Mouse (Mus musculus) forebrain, embryonic 13.5 days (tissue): ENCODE results near the gene Hoxd13. TPM values are rescaled to one million over a fixed set of nuclear protein-coding genes. Genes with fewer than 3 reads are reported as not detected.

Experiments used
- ATAC-seq: fragments of 200-750 bp; cut with Nextera tagmentation; 2 replicates; pipeline ENCODE4 v1.8.0; 2017
- H3K27ac ChIP-seq: fragments of 300-500 bp; sonication (generic); 2 replicates; pipeline ENCODE4 v1.5.1; 2015; ENCODE audit warnings: inconsistent platforms, mild to moderate bottlenecking, moderate library complexity
- H3K27me3 ChIP-seq: fragments of 300-500 bp; sonication (generic); 2 replicates; pipeline ENCODE4 v1.6.1; 2015; ENCODE audit warnings: mild to moderate bottlenecking, inconsistent platforms
- H3K36me3 ChIP-seq: fragments of 300-500 bp; sonication (generic); 2 replicates; pipeline ENCODE4 v1.6.1; 2015; ENCODE audit warnings: mild to moderate bottlenecking, inconsistent platforms; ENCODE audit not compliant: poor library complexity, severe bottlenecking
- H3K4me1 ChIP-seq: fragments of 300-500 bp; sonication (generic); 2 replicates; pipeline ENCODE4 v1.6.1; 2015; ENCODE audit warnings: inconsistent platforms
- H3K4me2 ChIP-seq: fragments of 300-500 bp; sonication (generic); 2 replicates; pipeline ENCODE4 v1.6.1; 2015; ENCODE audit warnings: inconsistent platforms, mild to moderate bottlenecking, moderate library complexity
- H3K4me3 ChIP-seq: fragments of 300-500 bp; sonication (generic); 2 replicates; pipeline ENCODE4 v1.5.1; 2015; ENCODE audit warnings: mild to moderate bottlenecking, inconsistent platforms
- H3K9ac ChIP-seq: fragments of 300-500 bp; sonication (generic); 2 replicates; pipeline ENCODE4 v1.6.1; 2015; ENCODE audit warnings: mild to moderate bottlenecking, inconsistent platforms
- H3K9me3 ChIP-seq: fragments of 300-500 bp; sonication (generic); replicated peaks from 2 replicates; pipeline ENCODE4 v1.6.1; 2016; ENCODE audit warnings: inconsistent platforms
- WGBS: fragments of 180-500 bp; shearing (Covaris S2); methylation state at CpG from one replicate; pipeline ENCODE4 v1.1.7; 2015; 5-methylcytosine and 5-hydroxymethylcytosine counted together
- polyA plus RNA-seq: library from polyadenylated mRNA; unstranded; fragments of >200 nt; fragmentation: Nextera tagmentation; extraction: Ambion mirVana; gene quantifications from 2 replicates; pipeline ENCODE4 v1.2.1, GENCODE M21; 2015

The Hoxd13 gene
- polyA plus RNA-seq: not detected in 2 replicates

GRCm38 (mm10) chr2:74667842-74668357 is at the start of gene Hoxd13:
Gene Hoxd13 (plus strand): TSS chr2:74668310.
- WGBS: under 1% methylated on average over 24 of the region's 51 CpGs
- Histone ChIP-seq H3K27me3 (peaks cover 97% of the 10 kb centered on the region), H3K36me3 (no peaks in the 10 kb centered on the region), H3K27ac (no peak within 1 kb of the TSS), H3K9me3 (no peaks in the 10 kb centered on the region), H3K9ac (peak within 1 kb of the TSS; percentile 34; the same call in 1 of the 2 replicates), H3K4me3 (peak within 1 kb of the TSS; percentile 39), H3K4me1 (peaks cover 13% of the 10 kb centered on the region), H3K4me2 (peak within 1 kb of the TSS; percentile 62)
- peak; percentile 51; the same call in 1 of the 2 replicates for ATAC-seq

GRCm38 (mm10) chr2:74619676-74620246 is 48.3 kb upstream of the Hoxd13 start:
- 79% methylated on average over 3 of the region's 3 CpGs for WGBS
- H3K9me3 ChIP-seq: no peaks in the 10 kb centered on the region
- no peaks in the 10 kb centered on the region for H3K4me1 ChIP-seq
- H3K9ac ChIP-seq: no peak overlapping the region
- 0 out of 2 replicates have a peak, but pooled peaks cover 4% of the 10 kb centered on the region for H3K27me3 ChIP-seq
- H3K36me3 ChIP-seq: no peaks in the 10 kb centered on the region
- no peak overlapping the region for H3K27ac ChIP-seq
- ATAC-seq: no peak
- no peak overlapping the region for H3K4me3 ChIP-seq
- no peak overlapping the region for H3K4me2 ChIP-seq

- Histone ChIP-seq H3K9me3 (no peaks in the 10 kb centered on the region), H3K4me1 (no peaks in the 10 kb centered on the region), H3K36me3 (no peaks in the 10 kb centered on the region), H3K9ac (no peak overlapping the region), H3K27me3 (0 out of 2 replicates have a peak, but pooled peaks cover 4% of the 10 kb centered on the region), H3K4me2 (no peak overlapping the region), H3K27ac (no peak overlapping the region), H3K4me3 (no peak overlapping the region)
- no peak for ATAC-seq
- 91% methylated on average over 10 of the region's 10 CpGs for WGBS
These were observed 47.7 kb upstream of the Hoxd13 start for GRCm38 (mm10) chr2:74620368-74620767.

GRCm38 (mm10) chr2:74635412-74635811 is 32.7 kb upstream of the Hoxd13 start:
- H3K36me3 ChIP-seq: no peaks in the 10 kb centered on the region
- H3K27ac ChIP-seq: no peak overlapping the region
- H3K9me3 ChIP-seq: peaks cover 4% of the 10 kb centered on the region; the same call in 1 of the 2 replicates
- 70% methylated on average over 4 of the region's 4 CpGs for WGBS
- no peak overlapping the region for H3K4me3 ChIP-seq
- no peak for ATAC-seq
- H3K9ac ChIP-seq: no peak overlapping the region
- H3K4me2 ChIP-seq: no peak overlapping the region
- H3K27me3 ChIP-seq: 0 out of 2 replicates have a peak, but pooled peaks cover 9% of the 10 kb centered on the region
- no peaks in the 10 kb centered on the region for H3K4me1 ChIP-seq

GRCm38 (mm10) chr2:74642431-74642830 is 25.7 kb upstream of the Hoxd13 start:
- Histone ChIP-seq H3K4me1 (no peaks in the 10 kb centered on the region), H3K27ac (no peak overlapping the region), H3K4me3 (no peak overlapping the region), H3K9ac (no peak overlapping the region), H3K9me3 (no peaks in the 10 kb centered on the region), H3K27me3 (peaks cover 62% of the 10 kb centered on the region), H3K36me3 (no peaks in the 10 kb centered on the region), H3K4me2 (no peak overlapping the region)
- ATAC-seq: no peak
- 76% methylated on average over 5 of the region's 5 CpGs for WGBS

GRCm38 (mm10) chr2:74645631-74646030 is 22.5 kb upstream of the Hoxd13 start:
- no peaks in the 10 kb centered on the region for H3K36me3 ChIP-seq
- ATAC-seq: no peak
- 88% methylated on average over 3 of the region's 3 CpGs for WGBS
- no peak overlapping the region for H3K4me3 ChIP-seq
- no peak overlapping the region for H3K4me2 ChIP-seq
- no peaks in the 10 kb centered on the region for H3K9me3 ChIP-seq
- H3K27ac ChIP-seq: no peak overlapping the region
- peaks cover 83% of the 10 kb centered on the region for H3K27me3 ChIP-seq
- no peaks in the 10 kb centered on the region for H3K4me1 ChIP-seq
- no peak overlapping the region for H3K9ac ChIP-seq

- ATAC-seq: no peak
- Histone ChIP-seq H3K9ac (no peak overlapping the region), H3K4me3 (no peak overlapping the region), H3K36me3 (no peaks in the 10 kb centered on the region), H3K27me3 (peaks cover 94% of the 10 kb centered on the region), H3K9me3 (no peaks in the 10 kb centered on the region), H3K27ac (no peak overlapping the region), H3K4me2 (no peak overlapping the region), H3K4me1 (no peaks in the 10 kb centered on the region)
- WGBS: 15% methylated on average over 7 of the region's 7 CpGs
These were observed 20.8 kb upstream of the Hoxd13 start for GRCm38 (mm10) chr2:74647082-74647864.

GRCm38 (mm10) chr2:74652996-74653340 is 15.1 kb upstream of the Hoxd13 start:
- ATAC-seq: no peak
- WGBS: 39% methylated on average over 2 of the region's 2 CpGs

GRCm38 (mm10) chr2:74653781-74654535 is 14.2 kb upstream of the Hoxd13 start:
- peaks cover 88% of the 10 kb centered on the region for H3K27me3 ChIP-seq
- no peak overlapping the region for H3K27ac ChIP-seq
- H3K9ac ChIP-seq: no peak overlapping the region
- no peak for ATAC-seq
- H3K4me2 ChIP-seq: no peak overlapping the region
- no peaks in the 10 kb centered on the region for H3K36me3 ChIP-seq
- peaks cover 13% of the 10 kb centered on the region for H3K4me1 ChIP-seq
- no peaks in the 10 kb centered on the region for H3K9me3 ChIP-seq
- no peak overlapping the region for H3K4me3 ChIP-seq
- 10% methylated on average over 17 of the region's 17 CpGs for WGBS

More at GRCm38 (mm10) chr2:74652996-74653340, 15.1 kb upstream of the Hoxd13 start:
- no peaks in the 10 kb centered on the region for H3K36me3 ChIP-seq
- no peak overlapping the region for H3K4me2 ChIP-seq
- peaks cover 13% of the 10 kb centered on the region for H3K4me1 ChIP-seq
- H3K4me3 ChIP-seq: no peak overlapping the region
- H3K27ac ChIP-seq: no peak overlapping the region
- peaks cover 88% of the 10 kb centered on the region for H3K27me3 ChIP-seq
- no peak overlapping the region for H3K9ac ChIP-seq
- H3K9me3 ChIP-seq: no peaks in the 10 kb centered on the region

- Histone ChIP-seq H3K9ac (no peak overlapping the region), H3K4me3 (0 out of 2 replicates have a peak overlapping the region, but pooled peaks have one; percentile 35), H3K9me3 (no peaks in the 10 kb centered on the region), H3K27ac (no peak overlapping the region), H3K27me3 (peaks cover 88% of the 10 kb centered on the region), H3K4me1 (peaks cover 13% of the 10 kb centered on the region), H3K4me2 (no peak overlapping the region), H3K36me3 (no peaks in the 10 kb centered on the region)
- 5% methylated on average over 18 of the region's 20 CpGs for WGBS
- ATAC-seq: peak; percentile 33; the same call in 1 of the 2 replicates
These were observed 13.2 kb upstream of the Hoxd13 start for GRCm38 (mm10) chr2:74654743-74655419.

- H3K4me2 ChIP-seq: peak overlapping the region; percentile 55
- H3K4me1 ChIP-seq: peaks cover 13% of the 10 kb centered on the region
- peaks cover 88% of the 10 kb centered on the region for H3K27me3 ChIP-seq
- H3K4me3 ChIP-seq: peak overlapping the region; percentile 35
- H3K36me3 ChIP-seq: no peaks in the 10 kb centered on the region
- H3K9ac ChIP-seq: 0 out of 2 replicates have a peak overlapping the region, but pooled peaks have one; percentile 30
- no peak overlapping the region for H3K27ac ChIP-seq
- WGBS: under 1% methylated on average over 25 of the region's 47 CpGs
- peak; percentile 50; the same call in 1 of the 2 replicates for ATAC-seq
- H3K9me3 ChIP-seq: no peaks in the 10 kb centered on the region
These were observed 12.7 kb upstream of the Hoxd13 start for GRCm38 (mm10) chr2:74655420-74655781.
